Mouse (Mus musculus) effector memory CD4-positive, alpha-beta T cell, adult 7 months (primary cell): ENCODE data around the gene Cdkn2aip. TPM values are rescaled to one million over a fixed set of nuclear protein-coding genes. Genes with fewer than 3 reads are reported as not detected.

ENCODE experiments used
- polyA plus RNA-seq: library from polyadenylated mRNA; unstranded; fragments of 100-300 nt; shearing (Covaris generic); gene quantifications from one replicate; pipeline ENCODE4 v1.2.1, GENCODE M21; 2017

Gene Cdkn2aip
- 59.2 TPM for polyA plus RNA-seq

GRCm38 (mm10) chr8:47713761-47714745, at the start of gene Cdkn2aip:
TSS of gene Cdkn2aip (minus strand) at chr8:47713932.

GRCm38 (mm10) chr8:47674777-47675710, 38.7 kb downstream of the Cdkn2aip start, which contains the start of gene Ing2:
TSS of gene Ing2 (minus strand) at chr8:47675556.

Other genes with a start within 250 kb of the Cdkn2aip start
- 28.1 TPM for gene Trappc11, start 180.5 kb downstream of the Cdkn2aip start, polyA plus RNA-seq
- gene Rwdd4a, start 180.3 kb downstream of the Cdkn2aip start, polyA plus RNA-seq = 30.7 TPM
- gene Ing2, start 38.4 kb downstream of the Cdkn2aip start, polyA plus RNA-seq = 66.3 TPM
- not detected for gene Cldn24, start 108.2 kb upstream of the Cdkn2aip start, polyA plus RNA-seq
- gene Cldn22, start 110.5 kb upstream of the Cdkn2aip start, polyA plus RNA-seq = not detected